Mouse (Mus musculus) left cerebral cortex, adult 2 months (tissue): Measurements from ENCODE around the gene Hrh2. TPM values are rescaled to one million over a fixed set of nuclear protein-coding genes. Genes with fewer than 3 reads are reported as not detected.

Experiments used
- DNase-seq, 2 experiments: peaks; one replicate each; pipeline ENCODE4 v3.0.0; 2021 to 2022; ENCODE audit warnings: low spot score in 2 of 2, mixed read lengths in 1 of 2; ENCODE audit errors: extremely low spot score in 1 of 2
- H3K27ac ChIP-seq: fragments of 200-600 bp; 2 replicates; pipeline ENCODE4 v1.8.1; 2022
- H3K4me3 ChIP-seq: fragments of 200-600 bp; 2 replicates; pipeline ENCODE4 v1.8.1; 2022
- CTCF ChIP-seq: fragments of 200-600 bp; IDR thresholded peaks from 2 replicates; pipeline ENCODE4 v1.8.1; 2022; ENCODE audit warnings: antibody characterized with exemption, mild to moderate bottlenecking, moderate library complexity
- intact Hi-C: fragments of 180-260 bp; cut with DNase I; formaldehyde crosslinking; loops from one replicate; pipeline ENCODE4 v1.15.1; 2025
- total RNA-seq, 2 experiments: library from RNA; stranded (reverse); gene quantifications; 2 replicates each; pipeline ENCODE4 v1.2.3; 2021

The Hrh2 gene
- total RNA-seq, 2 experiments from 2014 or later, result 14.6 to 17.5 TPM

GRCm38 (mm10) chr13:54164462-54164861 is 27.5 kb upstream of the Hrh2 start:
- intact Hi-C loops, result no loop called here
- no peak for TF ChIP-seq CTCF
- no peak overlapping the region for H3K4me3 ChIP-seq
- H3K27ac ChIP-seq, result no peak overlapping the region
- no peak for DNase-seq

GRCm38 (mm10) chr13:54165066-54165465 is 26.9 kb upstream of the Hrh2 start:
- Histone ChIP-seq H3K27ac (peak overlapping the region; percentile 44; the same call in 1 of the 2 replicates), H3K4me3 (no peak overlapping the region)
- no peak for DNase-seq
- no peak for TF ChIP-seq CTCF
- intact Hi-C loops, result no loop called here

GRCm38 (mm10) chr13:54165765-54166164 is 26.2 kb upstream of the Hrh2 start:
- Histone ChIP-seq H3K27ac (peak overlapping the region; percentile 44), H3K4me3 (no peak overlapping the region)
- TF ChIP-seq CTCF, result no peak
- intact Hi-C loops, result no loop called here
- no peak for DNase-seq

- no peak for DNase-seq
- intact Hi-C loops, result no loop called here
- H3K27ac ChIP-seq, result no peak overlapping the region
- no peak for TF ChIP-seq CTCF
- no peak overlapping the region for H3K4me3 ChIP-seq
Observed at GRCm38 (mm10) chr13:54167036-54167435, 24.9 kb upstream of the Hrh2 start.

- no peak for TF ChIP-seq CTCF
- intact Hi-C loops, result no loop called here
- no peak for DNase-seq
Observed at GRCm38 (mm10) chr13:54168675-54169074, 23.3 kb upstream of the Hrh2 start.

GRCm38 (mm10) chr13:54170288-54170687 is 21.6 kb upstream of the Hrh2 start:
- no peak for TF ChIP-seq CTCF
- H3K27ac ChIP-seq, result no peak overlapping the region
- intact Hi-C loops, result no loop called here
- H3K4me3 ChIP-seq, result no peak overlapping the region
- DNase-seq, result no peak

More at GRCm38 (mm10) chr13:54168675-54169074, 23.3 kb upstream of the Hrh2 start:
- Histone ChIP-seq H3K4me3 (no peak overlapping the region), H3K27ac (no peak overlapping the region)

- DNase-seq, result no peak
- no peak overlapping the region for H3K4me3 ChIP-seq
- intact Hi-C loops, result no loop called here
- H3K27ac ChIP-seq, result no peak overlapping the region
- no peak for TF ChIP-seq CTCF
Observed at GRCm38 (mm10) chr13:54171346-54171745, 20.6 kb upstream of the Hrh2 start.

GRCm38 (mm10) chr13:54171761-54172160 is 20.2 kb upstream of the Hrh2 start:
- Histone ChIP-seq H3K27ac (no peak overlapping the region), H3K4me3 (no peak overlapping the region)
- DNase-seq, result no peak
- intact Hi-C loops, result no loop called here
- no peak for TF ChIP-seq CTCF

GRCm38 (mm10) chr13:54173941-54174340 is 18.0 kb upstream of the Hrh2 start:
- no peak overlapping the region for H3K27ac ChIP-seq
- intact Hi-C loops, result no loop called here
- no peak for TF ChIP-seq CTCF
- DNase-seq, result no peak
- H3K4me3 ChIP-seq, result no peak overlapping the region

GRCm38 (mm10) chr13:54174703-54175102 is 17.2 kb upstream of the Hrh2 start:
- TF ChIP-seq CTCF, result peak; percentile 22; the same call in 1 of the 2 replicates
- H3K4me3 ChIP-seq, result no peak overlapping the region
- no peak for DNase-seq
- intact Hi-C loops, result loop anchor here (1.0 kb wide), 1 partner anchor 44 kb away; no protein-coding TSS in a partner anchor
- H3K27ac ChIP-seq, result no peak overlapping the region

GRCm38 (mm10) chr13:54175426-54175825 is 16.5 kb upstream of the Hrh2 start:
- no peak for DNase-seq
- no peak overlapping the region for H3K4me3 ChIP-seq
- TF ChIP-seq CTCF, result no peak
- intact Hi-C loops, result loop anchor here (1.0 kb wide), 1 partner anchor 43 kb away; no protein-coding TSS in a partner anchor
- H3K27ac ChIP-seq, result no peak overlapping the region

- no peak for TF ChIP-seq CTCF
- intact Hi-C loops, result no loop called here
Observed at GRCm38 (mm10) chr13:54176406-54177020, 15.4 kb upstream of the Hrh2 start.

GRCm38 (mm10) chr13:54177346-54177745 is 14.6 kb upstream of the Hrh2 start:
- no peak overlapping the region for H3K4me3 ChIP-seq
- TF ChIP-seq CTCF, result no peak
- intact Hi-C loops, result no loop called here
- no peak overlapping the region for H3K27ac ChIP-seq
- DNase-seq, result no peak

More at GRCm38 (mm10) chr13:54176406-54177020, 15.4 kb upstream of the Hrh2 start:
- H3K27ac ChIP-seq, result no peak overlapping the region
- DNase-seq, result no peak
- no peak overlapping the region for H3K4me3 ChIP-seq
